Mouse (Mus musculus) kidney, adult 2 months (tissue): ENCODE data around the gene Agpat2.

Experiments used
- CTCF ChIP-seq: fragments of 200-500 bp; conservative IDR thresholded peaks from 2 replicates; pipeline ENCODE4 v1.5.1; 2011; ENCODE audit warnings: low read depth, mild to moderate bottlenecking, control low read depth, low read length, moderate library complexity, mixed read lengths; ENCODE audit not compliant: insufficient read depth, insufficient read length
- POLR2A ChIP-seq: fragments of 200-500 bp; IDR thresholded peaks from one replicate; pipeline ENCODE4 v1.6.1; 2011; ENCODE audit warnings: low read depth, low read length, control low read depth

DNA sequence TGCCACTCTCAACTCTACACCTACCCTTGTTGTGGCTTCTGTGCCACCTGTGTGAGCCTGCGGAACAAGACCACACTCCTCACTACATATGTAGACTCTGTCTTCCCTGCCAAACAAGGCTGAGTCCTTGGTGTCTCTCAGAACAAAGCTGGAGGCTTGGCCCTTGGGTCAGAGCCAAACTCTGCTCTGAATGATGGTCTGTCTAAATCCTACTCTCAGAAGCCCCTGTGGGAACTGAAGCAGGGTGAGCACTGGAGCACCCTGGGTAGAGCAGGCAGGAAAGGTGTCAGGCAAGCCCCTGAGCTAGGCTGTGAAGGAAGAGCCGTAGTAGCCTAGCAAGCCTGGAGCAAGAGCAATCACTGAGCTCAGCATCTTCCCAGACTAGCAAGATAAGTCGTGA, 54.0 kb downstream of the Agpat2 start:
- TF ChIP-seq CTCF (no peak), POLR2A (no peak)
